Mouse (Mus musculus) myocyte (in vitro differentiated cells): ENCODE results near the gene Hlcs.

Source experiments
- E2F4 ChIP-seq: IDR thresholded peaks from one replicate; pipeline ENCODE4 v1.6.1; 2011; ENCODE audit warnings: mild to moderate bottlenecking, control low read depth, moderate library complexity; ENCODE audit not compliant: insufficient read depth
- MAX ChIP-seq: IDR thresholded peaks from one replicate; pipeline ENCODE4 v1.6.1; 2011; ENCODE audit warnings: low read depth, mild to moderate bottlenecking, control low read depth
- MYOD1 ChIP-seq, 3 experiments: IDR thresholded peaks; one replicate each; pipeline ENCODE4 v1.6.1; 2011; ENCODE audit warnings: control low read depth in 2 of 3, low read depth in 2 of 3, mild to moderate bottlenecking in 2 of 3, moderate library complexity in 1 of 3; ENCODE audit not compliant: insufficient read length in 2 of 3, control insufficient read depth in 1 of 3
- MYOG ChIP-seq, 3 experiments: IDR thresholded peaks; one replicate each; pipeline ENCODE4 v1.6.1; 2011; ENCODE audit warnings: control low read depth in 2 of 3, low read depth in 2 of 3, mild to moderate bottlenecking in 2 of 3; ENCODE audit not compliant: insufficient read length in 2 of 3, control insufficient read depth in 1 of 3, insufficient read depth in 1 of 3
- POLR2A ChIP-seq: IDR thresholded peaks from one replicate; pipeline ENCODE4 v1.6.1; 2011; ENCODE audit warnings: low read depth, mild to moderate bottlenecking, control low read depth, moderate library complexity; ENCODE audit not compliant: insufficient read length
- REST ChIP-seq: IDR thresholded peaks from one replicate; pipeline ENCODE4 v1.6.1; 2011; ENCODE audit warnings: mild to moderate bottlenecking, control low read depth, moderate library complexity; ENCODE audit not compliant: insufficient read depth, insufficient read length
- SRF ChIP-seq: IDR thresholded peaks from one replicate; pipeline ENCODE4 v1.6.1; 2011; ENCODE audit warnings: low read depth; ENCODE audit not compliant: control insufficient read depth, insufficient read length
- TCF12 ChIP-seq: IDR thresholded peaks from one replicate; pipeline ENCODE4 v1.6.1; 2011; ENCODE audit warnings: mild to moderate bottlenecking, control low read depth; ENCODE audit not compliant: poor library complexity, insufficient read depth, severe bottlenecking
- TCF3 ChIP-seq: IDR thresholded peaks from one replicate; pipeline ENCODE4 v1.6.1; 2011; ENCODE audit warnings: low read depth, control low read depth; ENCODE audit not compliant: insufficient read length
- USF1 ChIP-seq: IDR thresholded peaks from one replicate; pipeline ENCODE4 v1.6.1; 2011; ENCODE audit warnings: low read depth, mild to moderate bottlenecking, control low read depth, moderate library complexity

- TF ChIP-seq POLR2A (no peak), MYOD1 (IDR thresholded peaks at IDR 0.05; ENCODE audit: control insufficient read depth in 1 of 3, insufficient read length in 2 of 3, low read depth in 2 of 3) (no peak), MAX (no peak), TCF12 (no peak), REST (no peak), MYOG (IDR thresholded peaks at IDR 0.05; ENCODE audit: control insufficient read depth in 1 of 3, insufficient read depth in 1 of 3, insufficient read length in 2 of 3, low read depth in 2 of 3) (no peak), TCF3 (no peak), USF1 (no peak), SRF (no peak), E2F4 (no peak)
Measured at GRCm38 (mm10) chr16:94254415-94254891, 58.9 kb downstream of the Hlcs start.
